Mouse (Mus musculus) limb, embryonic 14.5 days (tissue): ENCODE measurements around the gene Akap12. TPM values are rescaled to one million over a fixed set of nuclear protein-coding genes. Genes with fewer than 3 reads are reported as not detected.

Source experiments
- ATAC-seq: fragments of 200-750 bp; cut with Nextera tagmentation; 2 replicates; pipeline ENCODE4 v1.8.0; 2017; ENCODE audit warnings: low read depth, moderate number of reproducible peaks, moderate TSS enrichment; ENCODE audit not compliant: low FRiP score
- DNase-seq: peaks from one replicate; pipeline ENCODE4 v3.0.0-alpha.2; 2015; ENCODE audit warnings: low spot score
- H3K27ac ChIP-seq: fragments of 300-500 bp; sonication (generic); replicated peaks from 2 replicates; pipeline ENCODE4 v1.5.1; 2014; ENCODE audit warnings: low read depth, mild to moderate bottlenecking, low read length, moderate library complexity, mixed read lengths
- H3K27me3 ChIP-seq: fragments of 300-500 bp; sonication (generic); 2 replicates; pipeline ENCODE4 v1.6.1; 2014; ENCODE audit warnings: low read length, mixed read lengths; ENCODE audit not compliant: control insufficient read depth, insufficient read depth
- H3K36me3 ChIP-seq: fragments of 300-500 bp; sonication (generic); 2 replicates; pipeline ENCODE4 v1.6.1; 2014; ENCODE audit warnings: mild to moderate bottlenecking, low read length, moderate library complexity, mixed read lengths; ENCODE audit not compliant: control insufficient read depth, insufficient read depth
- H3K4me1 ChIP-seq: fragments of 300-500 bp; sonication (generic); 2 replicates; pipeline ENCODE4 v1.6.1; 2014; ENCODE audit warnings: antibody characterized with exemption, low read length, mixed read lengths; ENCODE audit not compliant: control insufficient read depth, insufficient read depth
- H3K4me2 ChIP-seq: fragments of 300-500 bp; sonication (generic); replicated peaks from 2 replicates; pipeline ENCODE4 v1.6.1; 2014; ENCODE audit warnings: low read depth, mild to moderate bottlenecking, low read length, moderate library complexity; ENCODE audit not compliant: severe bottlenecking
- H3K4me3 ChIP-seq: fragments of 300-500 bp; sonication (generic); replicated peaks from 2 replicates; pipeline ENCODE4 v1.5.1; 2014; ENCODE audit warnings: low read length
- H3K9ac ChIP-seq: fragments of 300-500 bp; sonication (generic); 2 replicates; pipeline ENCODE4 v1.6.1; 2014; ENCODE audit warnings: mild to moderate bottlenecking, low read depth, low read length, moderate library complexity; ENCODE audit not compliant: severe bottlenecking
- H3K9me3 ChIP-seq: fragments of 300-500 bp; sonication (generic); 2 replicates; pipeline ENCODE4 v1.6.1; 2016; ENCODE audit warnings: low read length; ENCODE audit not compliant: control insufficient read depth
- POLR2A ChIP-seq: fragments of 200-500 bp; IDR thresholded peaks from 2 replicates; pipeline ENCODE4 v1.8.0; 2012; ENCODE audit warnings: inconsistent platforms, mild to moderate bottlenecking, moderate library complexity, borderline replicate concordance; ENCODE audit not compliant: insufficient read depth, insufficient read length; ENCODE audit errors: extremely low read depth
- WGBS: fragments of 180-500 bp; shearing (Covaris S2); extraction: QIAGEN DNeasy Blood & Tissue Kit; methylation state at CpG from one replicate; pipeline ENCODE4 v1.1.7; 2014; 5-methylcytosine and 5-hydroxymethylcytosine counted together
- polyA plus RNA-seq, 2 experiments: library from polyadenylated mRNA; depleted of rRNA in 1 of 2; stranded (reverse) in 1 of 2; unstranded in 1 of 2; fragments of >200 nt; fragmentation: Nextera tagmentation in 1 of 2; extraction: Ambion mirVana in 1 of 2; gene quantifications; 2 replicates each; pipeline versions ENCODE4 v1.2.1 to v1.2.3; 2012 to 2014

Gene Akap12
- polyA plus RNA-seq, 2 experiments: 41.0 to 42.2 TPM

- H3K9ac ChIP-seq: no peak overlapping the region
- no peak overlapping the region for H3K27ac ChIP-seq
- no peaks in the 10 kb centered on the region for H3K9me3 ChIP-seq
- 75% methylated on average over 4 of the region's 4 CpGs for WGBS
- H3K4me2 ChIP-seq: no peak overlapping the region
- DNase-seq (no peak), ATAC-seq (no peak)
- no peaks in the 10 kb centered on the region for H3K27me3 ChIP-seq
- H3K36me3 ChIP-seq: no peaks in the 10 kb centered on the region
- H3K4me3 ChIP-seq: no peak overlapping the region
- TF ChIP-seq POLR2A: no peak
- H3K4me1 ChIP-seq: no peaks in the 10 kb centered on the region
Measured at GRCm38 (mm10) chr10:4253613-4254012, 12.6 kb upstream of the Akap12 start.

GRCm38 (mm10) chr10:4254459-4254858 lies 11.7 kb upstream of the Akap12 start:
- no peaks in the 10 kb centered on the region for H3K36me3 ChIP-seq
- DNase-seq (no peak), ATAC-seq (no peak)
- no peak overlapping the region for H3K4me3 ChIP-seq
- H3K4me1 ChIP-seq: no peaks in the 10 kb centered on the region
- TF ChIP-seq POLR2A: no peak
- H3K4me2 ChIP-seq: no peak overlapping the region
- no peaks in the 10 kb centered on the region for H3K9me3 ChIP-seq
- H3K27ac ChIP-seq: no peak overlapping the region
- H3K9ac ChIP-seq: no peak overlapping the region
- 47% methylated on average over 5 of the region's 5 CpGs for WGBS
- no peaks in the 10 kb centered on the region for H3K27me3 ChIP-seq

- no peak for TF ChIP-seq POLR2A
- H3K4me3 ChIP-seq: no peak overlapping the region
- no peak overlapping the region for H3K27ac ChIP-seq
- DNase-seq (no peak), ATAC-seq (no peak)
- H3K4me1 ChIP-seq: peaks cover 4% of the 10 kb centered on the region; the same call in 1 of the 2 replicates
- H3K9ac ChIP-seq: no peak overlapping the region
- H3K9me3 ChIP-seq: no peaks in the 10 kb centered on the region
- H3K27me3 ChIP-seq: no peaks in the 10 kb centered on the region
- no peak overlapping the region for H3K4me2 ChIP-seq
- 69% methylated on average over 5 of the region's 5 CpGs for WGBS
- H3K36me3 ChIP-seq: no peaks in the 10 kb centered on the region
Measured at GRCm38 (mm10) chr10:4260925-4261324, 5.3 kb upstream of the Akap12 start.

GRCm38 (mm10) chr10:4261359-4261952 lies 4.7 kb upstream of the Akap12 start:
- Histone ChIP-seq H3K9ac (no peak overlapping the region), H3K4me1 (peaks cover 6% of the 10 kb centered on the region; the same call in 1 of the 2 replicates), H3K4me3 (no peak overlapping the region), H3K4me2 (no peak overlapping the region), H3K36me3 (no peaks in the 10 kb centered on the region), H3K9me3 (no peaks in the 10 kb centered on the region), H3K27me3 (no peaks in the 10 kb centered on the region), H3K27ac (no peak overlapping the region)
- DNase-seq (no peak), ATAC-seq (no peak)
- no peak for TF ChIP-seq POLR2A
- 79% methylated on average over 9 of the region's 9 CpGs for WGBS

- TF ChIP-seq POLR2A: no peak
- Histone ChIP-seq H3K27ac (no peak overlapping the region), H3K4me3 (peak overlapping the region; percentile 67), H3K4me1 (peaks cover 8% of the 10 kb centered on the region), H3K9ac (peak overlapping the region; percentile 70; the same call in 1 of the 2 replicates), H3K27me3 (no peaks in the 10 kb centered on the region), H3K4me2 (peak overlapping the region; percentile 86), H3K9me3 (no peaks in the 10 kb centered on the region), H3K36me3 (no peaks in the 10 kb centered on the region)
- 3% methylated on average over 13 of the region's 13 CpGs for WGBS
- DNase-seq: peak; percentile 32
- peak; percentile 64; the same call in 1 of the 2 replicates for ATAC-seq
Measured at GRCm38 (mm10) chr10:4265641-4266040, 539 bp upstream of the Akap12 start.
